Mouse (Mus musculus): ENCODE measurements around the gene Vstm5.

DNA sequence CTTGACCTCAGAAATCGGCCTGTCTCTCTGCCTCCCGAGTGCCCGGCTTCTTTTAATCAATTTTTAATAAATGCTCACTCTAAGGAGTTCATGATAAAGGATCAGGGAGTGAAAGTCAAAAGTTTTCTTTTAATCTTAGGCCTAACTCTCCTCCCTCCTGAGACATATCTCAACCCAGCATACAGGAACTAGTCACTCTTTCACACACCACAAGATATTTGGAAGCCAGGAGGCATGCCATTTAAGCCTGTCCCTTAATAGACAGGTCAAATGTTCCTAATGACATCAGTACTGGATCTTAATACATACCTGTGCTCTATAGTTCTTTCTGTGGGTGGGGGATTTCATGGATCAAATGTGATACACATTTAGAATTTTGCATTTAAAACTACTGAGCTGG, 39.5 kb downstream of the Vstm5 start:
- TF ChIP-seq CTCF (IDR thresholded peaks at IDR 0.05; ENCODE audit: control insufficient read depth, insufficient read depth, insufficient read length) (no peak), MAX (IDR thresholded peaks at IDR 0.05) (no peak), FOSL1 (IDR thresholded peaks at IDR 0.05; ENCODE audit: insufficient read depth, low read length, poor library complexity, severe bottlenecking) (no peak), CEBPB (IDR thresholded peaks at IDR 0.05; ENCODE audit: low read depth) (no peak), MYOG (IDR thresholded peaks at IDR 0.05; ENCODE audit: control insufficient read depth, extremely low read depth, insufficient read length) (no peak)

Data from C2C12 (cell line).